Mouse (Mus musculus) midbrain, embryonic 13.5 days (tissue): Measurements from ENCODE around the gene Glrp1. TPM values are rescaled to one million over a fixed set of nuclear protein-coding genes. Genes with fewer than 3 reads are reported as not detected.

Experiments used
- ATAC-seq: fragments of 200-750 bp; cut with Nextera tagmentation; 2 replicates; pipeline ENCODE4 v1.8.0; 2017; ENCODE audit warnings: mild to moderate bottlenecking, moderate TSS enrichment, moderate library complexity
- H3K27ac ChIP-seq: fragments of 300-500 bp; sonication (generic); 2 replicates; pipeline ENCODE4 v1.5.1; 2015; ENCODE audit warnings: inconsistent platforms, mild to moderate bottlenecking, moderate library complexity
- H3K27me3 ChIP-seq: fragments of 300-500 bp; sonication (generic); 2 replicates; pipeline ENCODE4 v1.6.1; 2015; ENCODE audit warnings: mild to moderate bottlenecking, inconsistent platforms
- H3K36me3 ChIP-seq: fragments of 300-500 bp; sonication (generic); 2 replicates; pipeline ENCODE4 v1.6.1; 2015; ENCODE audit warnings: mild to moderate bottlenecking, inconsistent platforms
- H3K4me1 ChIP-seq: fragments of 300-500 bp; sonication (generic); replicated peaks from 2 replicates; pipeline ENCODE4 v1.6.1; 2015; ENCODE audit warnings: inconsistent platforms
- H3K4me2 ChIP-seq: fragments of 300-500 bp; sonication (generic); replicated peaks from 2 replicates; pipeline ENCODE4 v1.6.1; 2015; ENCODE audit warnings: moderate library complexity, mild to moderate bottlenecking, inconsistent platforms
- H3K4me3 ChIP-seq: fragments of 300-500 bp; sonication (generic); replicated peaks from 2 replicates; pipeline ENCODE4 v1.5.1; 2015; ENCODE audit warnings: mild to moderate bottlenecking, inconsistent platforms
- H3K9ac ChIP-seq: fragments of 300-500 bp; sonication (generic); replicated peaks from 2 replicates; pipeline ENCODE4 v1.6.1; 2015; ENCODE audit warnings: mild to moderate bottlenecking, inconsistent platforms
- H3K9me3 ChIP-seq: fragments of 300-500 bp; sonication (generic); 2 replicates; pipeline ENCODE4 v1.6.1; 2016; ENCODE audit warnings: mild to moderate bottlenecking, inconsistent platforms
- WGBS: fragments of 180-500 bp; shearing (Covaris S2); methylation state at CpG from one replicate; pipeline ENCODE4 v1.1.7; 2015; 5-methylcytosine and 5-hydroxymethylcytosine counted together
- polyA plus RNA-seq: library from polyadenylated mRNA; unstranded; fragments of >200 nt; fragmentation: Nextera tagmentation; extraction: Ambion mirVana; gene quantifications from 2 replicates; pipeline ENCODE4 v1.2.1, GENCODE M21; 2015

Glrp1 gene
- polyA plus RNA-seq, 1 experiment from 2014 or later, result not detected

DNA sequence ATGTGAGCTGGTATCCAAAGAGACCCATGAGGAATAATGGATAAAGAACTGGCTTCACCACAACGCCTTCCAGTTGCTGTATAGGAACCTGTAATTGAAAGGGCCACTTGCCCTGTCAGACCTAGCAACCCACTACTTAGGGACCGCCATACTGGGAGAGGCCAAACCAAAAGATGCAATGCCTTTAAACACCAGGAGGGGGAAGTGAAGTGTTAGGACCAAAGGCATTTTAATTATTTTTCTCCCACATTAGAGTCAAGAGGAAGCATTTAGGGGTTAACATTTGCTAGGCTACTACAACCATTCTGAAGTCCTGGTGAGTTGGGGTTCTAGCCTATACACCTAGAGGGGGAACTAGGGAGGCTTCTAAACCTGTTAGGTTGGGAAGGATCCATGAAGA is 36.0 kb downstream of the Glrp1 start:
- WGBS, result 68% methylated on average over 2 of the region's 2 CpGs
- no peak for ATAC-seq
- no peak overlapping the region for H3K4me3 ChIP-seq
- H3K27me3 ChIP-seq, result 0 out of 2 replicates have a peak, but pooled peaks cover 2% of the 10 kb centered on the region
- H3K36me3 ChIP-seq, result no peaks in the 10 kb centered on the region
- H3K9me3 ChIP-seq, result no peaks in the 10 kb centered on the region
- H3K9ac ChIP-seq, result no peak overlapping the region
- peaks cover 18% of the 10 kb centered on the region for H3K4me1 ChIP-seq
- H3K4me2 ChIP-seq, result no peak overlapping the region
- no peak overlapping the region for H3K27ac ChIP-seq

DNA sequence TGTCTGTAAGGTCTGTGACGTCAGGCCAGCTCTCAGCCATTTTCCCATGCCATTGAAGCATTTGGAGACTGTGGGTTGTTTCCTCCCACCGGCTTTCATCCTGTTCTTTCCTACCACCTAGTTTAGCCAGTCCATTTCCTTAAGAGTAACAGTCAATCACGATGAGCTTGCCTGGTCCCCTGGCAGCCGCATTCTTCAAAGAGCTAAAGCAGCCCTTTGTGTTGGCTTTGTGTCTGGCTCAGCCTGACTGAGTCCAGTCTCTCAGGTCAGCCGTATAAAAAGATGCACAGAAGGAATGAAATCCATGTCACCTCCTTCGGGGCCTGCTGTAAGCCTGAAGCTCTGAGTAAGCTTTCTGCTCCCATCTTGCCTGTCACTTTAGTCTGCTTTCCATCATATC is 37.6 kb downstream of the Glrp1 start:
- no peaks in the 10 kb centered on the region for H3K36me3 ChIP-seq
- H3K4me1 ChIP-seq, result peaks cover 7% of the 10 kb centered on the region
- no peaks in the 10 kb centered on the region for H3K9me3 ChIP-seq
- 0 out of 2 replicates have a peak overlapping the region, but pooled peaks have one; percentile 0 for H3K27ac ChIP-seq
- 0 out of 2 replicates have a peak, but pooled peaks cover 2% of the 10 kb centered on the region for H3K27me3 ChIP-seq
- H3K9ac ChIP-seq, result no peak overlapping the region
- 10% methylated on average over 6 of the region's 6 CpGs for WGBS
- H3K4me2 ChIP-seq, result no peak overlapping the region
- peak; percentile 58 for ATAC-seq
- H3K4me3 ChIP-seq, result no peak overlapping the region

DNA sequence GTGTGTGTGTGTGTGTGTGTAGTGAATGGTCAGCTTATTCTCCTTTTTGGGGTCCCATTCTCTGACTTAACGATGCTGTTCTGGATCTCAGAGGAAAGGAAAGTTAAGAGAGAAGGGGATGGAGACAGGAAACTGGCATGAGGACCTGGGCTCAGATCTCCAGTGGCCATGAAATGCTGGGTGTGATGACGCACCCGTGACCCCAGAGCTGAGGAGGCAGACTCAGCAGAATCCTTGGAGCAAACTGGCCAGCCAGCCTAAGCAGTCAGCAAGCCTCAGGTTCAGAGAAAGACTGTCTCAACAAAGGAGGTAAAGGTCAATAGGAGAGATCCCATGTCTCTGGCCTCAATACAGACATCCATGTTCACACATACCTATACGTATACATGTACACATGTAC is 40.1 kb downstream of the Glrp1 start:
- Histone ChIP-seq H3K4me3 (no peak overlapping the region), H3K36me3 (no peaks in the 10 kb centered on the region), H3K4me1 (peaks cover 7% of the 10 kb centered on the region), H3K4me2 (no peak overlapping the region), H3K27ac (no peak overlapping the region), H3K27me3 (no peaks in the 10 kb centered on the region), H3K9ac (no peak overlapping the region), H3K9me3 (no peaks in the 10 kb centered on the region)
- no peak for ATAC-seq
- 93% methylated on average over 4 of the region's 4 CpGs for WGBS

DNA sequence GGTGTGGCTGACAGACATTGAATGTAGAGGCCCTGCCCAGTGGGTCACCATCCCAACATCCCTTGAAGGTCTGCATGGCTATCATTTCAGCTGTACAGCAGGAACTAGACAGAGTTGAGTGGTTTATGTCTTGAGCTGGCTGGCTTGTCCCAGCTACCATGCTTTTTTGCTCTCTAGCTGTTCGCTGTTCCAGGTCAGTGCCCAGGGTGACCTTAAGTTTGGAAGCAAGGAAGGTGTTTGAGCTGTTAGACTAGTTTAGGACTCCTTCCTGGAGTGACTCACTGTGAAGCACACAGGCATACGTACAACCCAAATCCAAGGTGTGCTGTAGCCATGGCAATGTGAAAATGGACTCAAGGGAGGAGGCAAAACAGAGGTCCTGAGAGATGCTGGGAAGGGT is 41.5 kb downstream of the Glrp1 start:
- Histone ChIP-seq H3K9me3 (no peaks in the 10 kb centered on the region), H3K4me2 (no peak overlapping the region), H3K36me3 (no peaks in the 10 kb centered on the region), H3K27me3 (no peaks in the 10 kb centered on the region), H3K9ac (no peak overlapping the region), H3K4me1 (peaks cover 7% of the 10 kb centered on the region), H3K27ac (no peak overlapping the region), H3K4me3 (no peak overlapping the region)
- no peak for ATAC-seq
- WGBS, result 95% methylated on average over 2 of the region's 2 CpGs

DNA sequence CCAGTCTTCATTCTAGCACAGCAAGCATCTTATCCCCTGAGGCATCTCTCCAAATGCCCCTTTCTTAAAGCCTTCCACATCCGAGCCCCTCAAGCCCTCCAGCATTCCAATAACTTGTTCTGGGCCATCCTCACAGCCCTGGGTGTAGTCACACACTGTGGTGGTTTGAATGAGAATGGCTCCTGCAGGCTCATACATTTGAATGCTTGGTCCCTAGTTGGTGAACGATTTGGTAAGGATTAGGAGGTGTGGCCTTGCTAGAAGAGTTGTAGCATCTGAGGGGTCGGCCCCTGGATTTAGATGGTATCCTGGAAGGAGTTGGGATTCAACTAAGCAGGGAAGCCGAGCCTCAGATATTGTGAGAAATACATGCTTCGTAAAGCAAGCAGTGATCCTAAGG is 42.0 kb downstream of the Glrp1 start:
- peaks cover 7% of the 10 kb centered on the region for H3K4me1 ChIP-seq
- no peak overlapping the region for H3K4me2 ChIP-seq
- ATAC-seq, result no peak
- no peaks in the 10 kb centered on the region for H3K36me3 ChIP-seq
- H3K9me3 ChIP-seq, result no peaks in the 10 kb centered on the region
- no peaks in the 10 kb centered on the region for H3K27me3 ChIP-seq
- WGBS, result 80% methylated on average over 5 of the region's 5 CpGs
- H3K27ac ChIP-seq, result no peak overlapping the region
- no peak overlapping the region for H3K9ac ChIP-seq
- H3K4me3 ChIP-seq, result no peak overlapping the region

DNA sequence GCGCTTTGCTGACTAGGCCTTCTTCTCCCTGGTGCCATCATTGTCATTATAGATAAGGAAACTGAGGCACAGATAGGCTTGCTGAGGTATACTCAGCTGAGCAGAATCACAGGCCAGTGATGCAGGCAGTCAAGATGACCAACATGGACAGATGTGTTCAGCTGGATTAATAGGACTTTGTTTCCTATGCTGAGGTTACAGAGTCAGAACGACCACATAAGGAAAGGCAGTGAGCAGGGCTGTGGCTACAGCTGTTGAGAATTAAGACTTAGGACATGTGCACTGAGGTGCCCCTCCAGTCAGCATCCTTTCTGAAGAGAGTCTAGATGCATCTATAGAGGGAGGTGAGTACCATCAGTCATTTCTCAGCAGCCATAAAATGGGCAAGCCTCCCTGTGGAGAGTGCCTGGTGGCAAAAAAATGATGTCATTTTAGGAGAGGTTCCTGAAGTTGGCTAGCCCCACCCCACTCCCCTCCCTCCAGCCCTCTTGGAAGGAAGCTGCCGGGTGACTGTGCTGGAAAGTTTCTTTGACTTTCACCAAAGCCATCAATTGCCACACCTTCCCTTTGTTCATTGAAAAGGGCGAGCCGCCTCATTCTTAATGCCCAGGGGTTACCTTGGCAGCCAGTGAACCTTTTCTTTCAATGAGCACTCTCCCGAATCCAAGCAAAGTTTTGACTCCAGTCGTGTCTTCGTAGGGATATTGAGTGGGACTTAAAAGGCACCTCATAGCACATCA is 43.4 kb downstream of the Glrp1 start:
- Histone ChIP-seq H3K27ac (no peak overlapping the region), H3K4me3 (no peak overlapping the region), H3K9me3 (no peaks in the 10 kb centered on the region), H3K27me3 (no peaks in the 10 kb centered on the region), H3K9ac (no peak overlapping the region), H3K36me3 (no peaks in the 10 kb centered on the region), H3K4me1 (peaks cover 6% of the 10 kb centered on the region; the same call in 1 of the 2 replicates), H3K4me2 (no peak overlapping the region)
- WGBS, result 70% methylated on average over 8 of the region's 8 CpGs
- no peak for ATAC-seq

GRCm38 (mm10) chr1:88465722-88466121 is 44.1 kb downstream of the Glrp1 start:
- ATAC-seq, result no peak
- WGBS, result 73% methylated on average over 4 of the region's 4 CpGs

GRCm38 (mm10) chr1:88464109-88464905 is 45.6 kb downstream of the Glrp1 start:
- Histone ChIP-seq H3K27ac (no peak overlapping the region), H3K9ac (no peak overlapping the region), H3K27me3 (no peaks in the 10 kb centered on the region), H3K9me3 (no peaks in the 10 kb centered on the region), H3K4me2 (no peak overlapping the region), H3K4me1 (peaks cover 9% of the 10 kb centered on the region; the same call in 1 of the 2 replicates), H3K36me3 (no peaks in the 10 kb centered on the region), H3K4me3 (no peak overlapping the region)
- ATAC-seq, result no peak
- WGBS, result 88% methylated on average over 6 of the region's 6 CpGs

More at GRCm38 (mm10) chr1:88465722-88466121, 44.1 kb downstream of the Glrp1 start:
- no peaks in the 10 kb centered on the region for H3K36me3 ChIP-seq
- H3K27me3 ChIP-seq, result no peaks in the 10 kb centered on the region
- no peak overlapping the region for H3K4me2 ChIP-seq
- no peak overlapping the region for H3K9ac ChIP-seq
- no peak overlapping the region for H3K27ac ChIP-seq
- H3K4me1 ChIP-seq, result peaks cover 9% of the 10 kb centered on the region; the same call in 1 of the 2 replicates
- no peaks in the 10 kb centered on the region for H3K9me3 ChIP-seq
- H3K4me3 ChIP-seq, result no peak overlapping the region

- Histone ChIP-seq H3K4me2 (no peak overlapping the region), H3K36me3 (no peaks in the 10 kb centered on the region), H3K27me3 (no peaks in the 10 kb centered on the region), H3K27ac (no peak overlapping the region), H3K4me1 (peaks cover 9% of the 10 kb centered on the region; the same call in 1 of the 2 replicates), H3K9ac (no peak overlapping the region), H3K9me3 (no peaks in the 10 kb centered on the region), H3K4me3 (no peak overlapping the region)
- WGBS, result 94% methylated on average over 3 of the region's 3 CpGs
- no peak for ATAC-seq
Observed at GRCm38 (mm10) chr1:88463241-88463640, 46.6 kb downstream of the Glrp1 start.

- no peak overlapping the region for H3K27ac ChIP-seq
- H3K4me1 ChIP-seq, result peaks cover 9% of the 10 kb centered on the region; the same call in 1 of the 2 replicates
- 0 out of 2 replicates have a peak, but pooled peaks have one; percentile 43 for ATAC-seq
- no peaks in the 10 kb centered on the region for H3K27me3 ChIP-seq
- no peaks in the 10 kb centered on the region for H3K36me3 ChIP-seq
- no peak overlapping the region for H3K4me2 ChIP-seq
- WGBS, result 37% methylated on average over 6 of the region's 6 CpGs
- no peaks in the 10 kb centered on the region for H3K9me3 ChIP-seq
- no peak overlapping the region for H3K4me3 ChIP-seq
- no peak overlapping the region for H3K9ac ChIP-seq
Observed at GRCm38 (mm10) chr1:88462484-88462883, 47.4 kb downstream of the Glrp1 start.

DNA sequence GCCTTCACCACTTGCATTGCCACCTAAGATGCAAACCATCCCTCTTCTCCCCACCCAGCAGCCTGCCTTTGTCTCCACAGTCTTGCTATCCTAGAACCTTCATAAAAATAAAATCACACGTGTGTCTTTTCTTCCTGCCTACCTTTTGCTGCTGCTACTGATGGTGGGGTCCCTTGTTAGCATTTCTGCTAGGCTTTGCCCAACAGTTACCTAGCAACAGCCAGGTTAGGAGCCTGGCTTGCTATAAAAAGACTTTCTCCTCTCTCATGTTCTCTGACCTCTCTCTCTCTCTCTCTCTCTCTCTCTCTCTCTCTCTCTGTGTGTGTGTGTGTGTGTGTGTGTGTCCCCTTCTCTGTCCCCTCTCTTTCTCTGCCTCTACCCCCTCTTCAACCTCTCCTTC is 48.8 kb downstream of the Glrp1 start:
- WGBS, result 19% methylated on average over 1 of the region's 1 CpGs
- no peak for ATAC-seq
- Histone ChIP-seq H3K4me3 (no peak overlapping the region), H3K36me3 (no peaks in the 10 kb centered on the region), H3K4me2 (no peak overlapping the region), H3K27ac (no peak overlapping the region; the same call in 1 of the 2 replicates), H3K9me3 (no peaks in the 10 kb centered on the region), H3K4me1 (peaks cover 9% of the 10 kb centered on the region; the same call in 1 of the 2 replicates), H3K9ac (no peak overlapping the region), H3K27me3 (no peaks in the 10 kb centered on the region)

- Histone ChIP-seq H3K4me2 (no peak overlapping the region), H3K36me3 (no peaks in the 10 kb centered on the region), H3K9ac (no peak overlapping the region), H3K4me1 (peaks cover 9% of the 10 kb centered on the region; the same call in 1 of the 2 replicates), H3K27ac (no peak overlapping the region), H3K4me3 (no peak overlapping the region), H3K9me3 (no peaks in the 10 kb centered on the region), H3K27me3 (no peaks in the 10 kb centered on the region)
- ATAC-seq, result no peak
- 79% methylated on average over 5 of the region's 5 CpGs for WGBS
Observed at GRCm38 (mm10) chr1:88459655-88460054, 50.2 kb downstream of the Glrp1 start.
